Mouse (Mus musculus) lung, embryonic 15.5 days (tissue): ENCODE results near the gene Paf1. TPM values are rescaled to one million over a fixed set of nuclear protein-coding genes. Genes with fewer than 3 reads are reported as not detected.
"Not testable (repeated sequence)": the region's sequence is repeated elsewhere in the genome, so short reads cannot be mapped to it uniquely, and the experiment has no call there.

ENCODE experiments used
- ATAC-seq: fragments of 200-750 bp; cut with Nextera tagmentation; 2 replicates; pipeline ENCODE4 v1.8.0; 2017; ENCODE audit warnings: moderate number of reproducible peaks, borderline replicate concordance; ENCODE audit not compliant: low FRiP score, low TSS enrichment; ENCODE audit errors: extremely low read depth
- H3K27ac ChIP-seq: fragments of 300-500 bp; sonication (generic); 2 replicates; pipeline ENCODE4 v1.5.1; 2015; ENCODE audit warnings: moderate library complexity, mild to moderate bottlenecking, inconsistent platforms
- H3K27me3 ChIP-seq: fragments of 300-500 bp; sonication (generic); 2 replicates; pipeline ENCODE4 v1.6.1; 2015; ENCODE audit warnings: inconsistent platforms
- H3K36me3 ChIP-seq: fragments of 300-500 bp; sonication (generic); 2 replicates; pipeline ENCODE4 v1.6.1; 2015; ENCODE audit warnings: inconsistent platforms
- H3K4me1 ChIP-seq: fragments of 300-500 bp; sonication (generic); 2 replicates; pipeline ENCODE4 v1.6.1; 2015; ENCODE audit warnings: inconsistent platforms
- H3K4me2 ChIP-seq: fragments of 300-500 bp; sonication (generic); 2 replicates; pipeline ENCODE4 v1.6.1; 2015; ENCODE audit warnings: inconsistent platforms, mild to moderate bottlenecking, moderate library complexity
- H3K4me3 ChIP-seq: fragments of 300-500 bp; sonication (generic); 2 replicates; pipeline ENCODE4 v1.5.1; 2015; ENCODE audit warnings: mild to moderate bottlenecking, inconsistent platforms
- H3K9ac ChIP-seq: fragments of 300-500 bp; sonication (generic); 2 replicates; pipeline ENCODE4 v1.6.1; 2015; ENCODE audit warnings: inconsistent platforms
- H3K9me3 ChIP-seq: fragments of 300-500 bp; sonication (generic); 2 replicates; pipeline ENCODE4 v1.6.1; 2016; ENCODE audit warnings: inconsistent platforms
- WGBS: fragments of 180-500 bp; shearing (Covaris S2); methylation state at CpG from one replicate; pipeline ENCODE4 v1.1.7; 2015; 5-methylcytosine and 5-hydroxymethylcytosine counted together
- polyA plus RNA-seq: library from polyadenylated mRNA; unstranded; fragments of >200 nt; fragmentation: Nextera tagmentation; extraction: Ambion mirVana; gene quantifications from 2 replicates; pipeline ENCODE4 v1.2.1, GENCODE M21; 2015

Gene Paf1
- polyA plus RNA-seq, 1 experiment from 2014 or later = 88.2 TPM

- WGBS = 83% methylated on average over 7 of the region's 7 CpGs
- not testable (repeated sequence) for H3K27me3 ChIP-seq, H3K9me3 ChIP-seq, H3K4me2 ChIP-seq, H3K9ac ChIP-seq, H3K27ac ChIP-seq, H3K4me3 ChIP-seq, ATAC-seq
- peaks cover 22% of the 10 kb centered on the region for H3K4me1 ChIP-seq
- H3K36me3 ChIP-seq = peaks cover 39% of the 10 kb centered on the region
Measured at GRCm38 (mm10) chr7:28387384-28387783, 5.4 kb upstream of the Paf1 start.

- Histone ChIP-seq H3K4me3 (no peak overlapping the region), H3K9ac (no peak overlapping the region), H3K36me3 (peaks cover 46% of the 10 kb centered on the region), H3K4me2 (no peak overlapping the region), H3K9me3 (no peaks in the 10 kb centered on the region), H3K27ac (no peak overlapping the region), H3K4me1 (peaks cover 19% of the 10 kb centered on the region), H3K27me3 (no peaks in the 10 kb centered on the region)
- WGBS = 96% methylated on average over 3 of the region's 3 CpGs
- ATAC-seq = no peak
Measured at GRCm38 (mm10) chr7:28390331-28390730, 2.4 kb upstream of the Paf1 start.

GRCm38 (mm10) chr7:28393272-28393951 is 661 bp downstream of the Paf1 start:
- Histone ChIP-seq H3K4me3 (peak overlapping the region; percentile 91), H3K27me3 (no peaks in the 10 kb centered on the region), H3K36me3 (peaks cover 59% of the 10 kb centered on the region), H3K9ac (peak overlapping the region; percentile 91), H3K4me2 (peak overlapping the region; percentile 93), H3K27ac (peak overlapping the region; percentile 79), H3K9me3 (no peaks in the 10 kb centered on the region), H3K4me1 (peaks cover 16% of the 10 kb centered on the region)
- 7% methylated on average over 22 of the region's 22 CpGs for WGBS
- no peak; the same call in 1 of the 2 replicates for ATAC-seq

GRCm38 (mm10) chr7:28395425-28395824 is 2.7 kb downstream of the Paf1 start:
- no peak overlapping the region for H3K27ac ChIP-seq
- H3K27me3 ChIP-seq = no peaks in the 10 kb centered on the region
- H3K9ac ChIP-seq = no peak overlapping the region
- WGBS = 92% methylated on average over 4 of the region's 4 CpGs
- peaks cover 16% of the 10 kb centered on the region for H3K4me1 ChIP-seq
- H3K36me3 ChIP-seq = peaks cover 61% of the 10 kb centered on the region
- H3K4me3 ChIP-seq = no peak overlapping the region
- ATAC-seq = no peak
- H3K9me3 ChIP-seq = no peaks in the 10 kb centered on the region
- no peak overlapping the region for H3K4me2 ChIP-seq

- Histone ChIP-seq H3K9ac (no peak overlapping the region), H3K4me2 (no peak overlapping the region), H3K27ac (no peak overlapping the region), H3K4me3 (no peak overlapping the region), H3K27me3 (no peaks in the 10 kb centered on the region), H3K4me1 (peaks cover 9% of the 10 kb centered on the region), H3K9me3 (no peaks in the 10 kb centered on the region), H3K36me3 (peaks cover 77% of the 10 kb centered on the region)
- ATAC-seq = no peak
- WGBS = 55% methylated on average over 3 of the region's 3 CpGs
Measured at GRCm38 (mm10) chr7:28398000-28398399, 5.2 kb downstream of the Paf1 start.

- Histone ChIP-seq H3K36me3 (peaks cover 84% of the 10 kb centered on the region), H3K4me3 (no peak overlapping the region), H3K27ac (no peak overlapping the region), H3K4me1 (peaks cover 2% of the 10 kb centered on the region), H3K9me3 (no peaks in the 10 kb centered on the region), H3K4me2 (no peak overlapping the region), H3K27me3 (no peaks in the 10 kb centered on the region), H3K9ac (no peak overlapping the region)
- ATAC-seq = no peak
- WGBS = 80% methylated on average over 10 of the region's 10 CpGs
Measured at GRCm38 (mm10) chr7:28398696-28399340, 6.1 kb downstream of the Paf1 start.

- Histone ChIP-seq H3K9me3 (no peaks in the 10 kb centered on the region), H3K36me3 (peaks cover 91% of the 10 kb centered on the region), H3K27ac (no peak overlapping the region), H3K4me2 (no peak overlapping the region), H3K4me3 (no peak overlapping the region), H3K27me3 (no peaks in the 10 kb centered on the region), H3K9ac (no peak overlapping the region), H3K4me1 (no peaks in the 10 kb centered on the region)
- 0 out of 2 replicates have a peak, but pooled peaks have one; percentile 20 for ATAC-seq
- 95% methylated on average over 1 of the region's 1 CpGs for WGBS
Measured at GRCm38 (mm10) chr7:28401030-28401429, 8.3 kb downstream of the Paf1 start.

- ATAC-seq = no peak
- peaks cover 91% of the 10 kb centered on the region for H3K36me3 ChIP-seq
- H3K27me3 ChIP-seq = no peaks in the 10 kb centered on the region
- H3K4me1 ChIP-seq = no peaks in the 10 kb centered on the region
- H3K4me3 ChIP-seq = no peak overlapping the region
- H3K27ac ChIP-seq = no peak overlapping the region
- H3K4me2 ChIP-seq = no peak overlapping the region
- no peaks in the 10 kb centered on the region for H3K9me3 ChIP-seq
- no peak overlapping the region for H3K9ac ChIP-seq
- WGBS = 80% methylated on average over 3 of the region's 3 CpGs
Measured at GRCm38 (mm10) chr7:28401942-28402341, 9.2 kb downstream of the Paf1 start.

- Histone ChIP-seq H3K4me1 (no peaks in the 10 kb centered on the region), H3K9ac (no peak overlapping the region), H3K36me3 (peaks cover 76% of the 10 kb centered on the region), H3K27ac (no peak overlapping the region), H3K9me3 (no peaks in the 10 kb centered on the region), H3K4me2 (no peak overlapping the region), H3K4me3 (no peak overlapping the region), H3K27me3 (no peaks in the 10 kb centered on the region)
- no peak for ATAC-seq
- WGBS = 67% methylated on average over 3 of the region's 3 CpGs
Measured at GRCm38 (mm10) chr7:28410841-28411475, 18.2 kb downstream of the Paf1 start.

- H3K4me1 ChIP-seq = no peaks in the 10 kb centered on the region
- H3K9me3 ChIP-seq = no peaks in the 10 kb centered on the region
- H3K27ac ChIP-seq = no peak overlapping the region
- H3K4me3 ChIP-seq = no peak overlapping the region
- H3K27me3 ChIP-seq = no peaks in the 10 kb centered on the region
- H3K9ac ChIP-seq = no peak overlapping the region
- peaks cover 65% of the 10 kb centered on the region for H3K36me3 ChIP-seq
- no peak overlapping the region for H3K4me2 ChIP-seq
- WGBS = 75% methylated on average over 4 of the region's 4 CpGs
- ATAC-seq = no peak
Measured at GRCm38 (mm10) chr7:28412826-28413225, 20.1 kb downstream of the Paf1 start.

- 0 out of 2 replicates have a peak, but pooled peaks cover 10% of the 10 kb centered on the region for H3K4me1 ChIP-seq
- no peaks in the 10 kb centered on the region for H3K27me3 ChIP-seq
- H3K36me3 ChIP-seq = peaks cover 72% of the 10 kb centered on the region
- H3K9me3 ChIP-seq = no peaks in the 10 kb centered on the region
- no peak overlapping the region for H3K4me3 ChIP-seq
- H3K4me2 ChIP-seq = no peak overlapping the region
- H3K27ac ChIP-seq = no peak overlapping the region
- no peak for ATAC-seq
- no peak overlapping the region for H3K9ac ChIP-seq
Measured at GRCm38 (mm10) chr7:28417368-28417767, 24.6 kb downstream of the Paf1 start.

- H3K36me3 ChIP-seq = peaks cover 72% of the 10 kb centered on the region
- WGBS = 55% methylated on average over 8 of the region's 8 CpGs
- peak; percentile 81; the same call in 1 of the 2 replicates for ATAC-seq
Measured at GRCm38 (mm10) chr7:28418096-28418670, 25.4 kb downstream of the Paf1 start.

More at GRCm38 (mm10) chr7:28418096-28418670, 25.4 kb downstream of the Paf1 start:
- no peaks in the 10 kb centered on the region for H3K9me3 ChIP-seq
- H3K27ac ChIP-seq = 0 out of 2 replicates have a peak overlapping the region, but pooled peaks have one; percentile 26
- no peak overlapping the region for H3K4me3 ChIP-seq
- no peak overlapping the region for H3K9ac ChIP-seq
- H3K4me1 ChIP-seq = 0 out of 2 replicates have a peak, but pooled peaks cover 10% of the 10 kb centered on the region
- no peaks in the 10 kb centered on the region for H3K27me3 ChIP-seq
- no peak overlapping the region for H3K4me2 ChIP-seq
